Mouse (Mus musculus): ENCODE measurements around the gene Pik3r4. TPM values are rescaled to one million over a fixed set of nuclear protein-coding genes. Genes with fewer than 3 reads are reported as not detected.

The Pik3r4 gene
- total and polyA plus RNA-seq, 2 experiments from 2014 or later: 10.2 to 45.3 TPM

DNA sequence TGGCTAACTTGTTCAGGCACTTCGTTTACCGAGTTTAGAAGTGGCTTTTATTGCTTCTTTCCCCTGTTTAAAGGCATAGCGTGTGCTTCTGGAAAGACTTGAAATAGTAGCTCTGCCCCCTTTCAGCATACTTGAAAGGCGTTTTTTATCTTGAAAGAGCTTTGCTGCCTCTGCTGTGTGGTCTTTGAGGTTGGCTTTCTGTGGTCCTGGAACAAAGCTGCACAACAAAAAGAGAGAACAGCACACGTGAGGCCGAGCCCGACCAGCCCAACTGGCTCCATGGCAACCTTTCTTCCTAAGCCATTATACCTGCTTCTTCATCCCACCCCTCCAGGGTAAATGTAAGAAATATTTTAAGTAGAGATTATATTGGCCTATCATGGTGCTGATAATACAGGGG is 46.7 kb downstream of the Pik3r4 start:
- DNase-seq (ENCODE audit: low spot score) (no peak), ATAC-seq (ENCODE audit: insufficient read depth, low read depth) (no peak)
- Histone ChIP-seq H3K27me3 (ENCODE audit: control insufficient read depth, insufficient read depth, low read length) (no peaks in the 10 kb centered on the region), H3K4me3 (ENCODE audit: low read depth, low read length) (no peak overlapping the region), H3K36me3 (replicated peaks; ENCODE audit: control insufficient read depth, insufficient read depth, low read length) (peaks cover 34% of the 10 kb centered on the region), H3K4me2 (ENCODE audit: low read depth, low read length) (no peak overlapping the region), H3K9ac (replicated peaks; ENCODE audit: low read depth, low read length) (no peak overlapping the region), H3K27ac (ENCODE audit: low read depth) (no peak overlapping the region), H3K9me3 (replicated peaks; ENCODE audit: control insufficient read depth, low read length) (no peaks in the 10 kb centered on the region), H3K4me1 (ENCODE audit: control insufficient read depth, insufficient read depth) (no peaks in the 10 kb centered on the region; the same call in 1 of the 2 replicates)
- no peak for TF ChIP-seq EP300 (IDR thresholded peaks at IDR 0.05; ENCODE audit: low read depth)
- no peak for TF ChIP-seq CTCF (IDR thresholded peaks at IDR 0.05; ENCODE audit: low read depth)
- 68% methylated on average over 7 of the region's 7 CpGs for WGBS

DNA sequence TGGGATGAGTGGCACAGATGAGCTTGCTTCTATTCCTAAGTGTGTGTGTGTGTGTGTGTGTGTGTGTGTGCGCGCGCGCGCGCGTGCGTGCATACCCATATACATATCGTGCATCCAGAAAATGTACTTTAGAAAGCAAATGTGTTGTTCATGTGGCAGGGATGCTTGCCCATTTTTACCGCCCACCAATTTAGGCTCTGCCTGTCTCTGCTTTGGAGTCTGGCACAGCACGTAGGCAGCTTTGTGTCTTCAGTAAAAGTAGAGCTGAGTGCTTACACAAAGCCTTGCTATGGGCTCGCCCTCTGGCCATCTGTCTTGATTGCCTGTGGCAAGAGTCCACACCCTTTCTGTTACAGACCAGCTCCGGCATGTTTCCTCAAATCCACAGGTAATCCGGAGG is 49.7 kb downstream of the Pik3r4 start:
- TF ChIP-seq CTCF (IDR thresholded peaks at IDR 0.05; ENCODE audit: low read depth): no peak
- no peak for TF ChIP-seq EP300 (IDR thresholded peaks at IDR 0.05; ENCODE audit: low read depth)
- Histone ChIP-seq H3K9me3 (replicated peaks; ENCODE audit: control insufficient read depth, low read length) (no peaks in the 10 kb centered on the region), H3K27ac (ENCODE audit: low read depth) (no peak overlapping the region), H3K27me3 (ENCODE audit: control insufficient read depth, insufficient read depth, low read length) (no peaks in the 10 kb centered on the region), H3K36me3 (replicated peaks; ENCODE audit: control insufficient read depth, insufficient read depth, low read length) (peaks cover 17% of the 10 kb centered on the region), H3K4me2 (ENCODE audit: low read depth, low read length) (no peak overlapping the region), H3K4me3 (ENCODE audit: low read depth, low read length) (no peak overlapping the region), H3K9ac (replicated peaks; ENCODE audit: low read depth, low read length) (no peak overlapping the region), H3K4me1 (ENCODE audit: control insufficient read depth, insufficient read depth) (peaks cover 9% of the 10 kb centered on the region)
- DNase-seq (ENCODE audit: low spot score) (no peak), ATAC-seq (ENCODE audit: insufficient read depth, low read depth) (no peak)
- WGBS: 92% methylated on average over 14 of the region's 14 CpGs

DNA sequence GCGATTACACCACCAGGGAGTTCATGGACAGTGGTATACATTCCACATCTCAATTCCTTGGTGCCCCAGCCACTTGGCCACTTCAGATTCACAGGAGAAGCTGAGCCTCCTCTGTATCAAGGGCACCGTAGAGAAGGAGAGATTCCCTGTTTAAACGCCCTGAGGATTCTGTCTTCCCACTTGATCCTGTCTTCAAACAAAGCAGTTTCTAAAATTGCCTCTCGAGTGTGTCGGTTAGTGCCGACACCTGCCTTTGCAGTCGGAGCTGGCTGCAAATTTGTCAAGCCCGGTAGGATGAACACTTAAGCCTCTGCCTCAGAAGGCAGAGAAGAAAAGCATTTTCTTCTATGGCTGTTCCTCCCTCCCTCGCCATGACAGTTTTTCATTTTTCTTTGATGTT is 50.3 kb downstream of the Pik3r4 start:
- no peaks in the 10 kb centered on the region for H3K27me3 ChIP-seq (ENCODE audit: control insufficient read depth, insufficient read depth, low read length)
- WGBS: 69% methylated on average over 9 of the region's 9 CpGs
- peaks cover 11% of the 10 kb centered on the region for H3K36me3 ChIP-seq (replicated peaks; ENCODE audit: control insufficient read depth, insufficient read depth, low read length)
- no peak overlapping the region for H3K9ac ChIP-seq (replicated peaks; ENCODE audit: low read depth, low read length)
- H3K4me1 ChIP-seq (ENCODE audit: control insufficient read depth, insufficient read depth): peaks cover 12% of the 10 kb centered on the region
- no peak for DNase-seq (ENCODE audit: low spot score)
- no peak for ATAC-seq (ENCODE audit: insufficient read depth, low read depth)
- TF ChIP-seq CTCF (IDR thresholded peaks at IDR 0.05; ENCODE audit: low read depth): no peak
- TF ChIP-seq EP300 (IDR thresholded peaks at IDR 0.05; ENCODE audit: low read depth): no peak
- H3K4me3 ChIP-seq (ENCODE audit: low read depth, low read length): no peak overlapping the region
- no peaks in the 10 kb centered on the region for H3K9me3 ChIP-seq (replicated peaks; ENCODE audit: control insufficient read depth, low read length)
- no peak overlapping the region for H3K27ac ChIP-seq (ENCODE audit: low read depth)
- H3K4me2 ChIP-seq (ENCODE audit: low read depth, low read length): no peak overlapping the region

DNA sequence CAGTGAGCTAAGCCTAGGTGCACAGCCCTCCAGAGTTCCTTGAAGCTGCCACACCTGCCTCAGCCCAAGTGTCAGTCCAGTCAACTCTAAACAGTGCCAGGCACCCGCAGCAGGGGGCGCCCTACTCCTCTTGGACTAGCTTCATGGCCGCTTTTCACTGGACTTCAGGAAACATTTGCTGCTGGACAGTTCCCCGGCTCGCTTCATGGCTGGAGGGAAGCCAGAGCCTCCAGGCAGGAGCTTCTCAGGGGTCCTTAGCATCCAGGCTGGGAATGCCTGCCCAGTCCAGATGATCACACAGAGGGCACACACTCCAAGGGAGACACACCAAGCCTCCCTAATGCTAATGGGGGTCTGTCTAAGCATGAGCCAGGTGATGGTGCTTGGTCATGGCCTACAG is 51.1 kb downstream of the Pik3r4 start:
- 8% methylated on average over 5 of the region's 5 CpGs for WGBS
- H3K36me3 ChIP-seq (replicated peaks; ENCODE audit: control insufficient read depth, insufficient read depth, low read length): 0 out of 2 replicates have a peak, but pooled peaks cover 3% of the 10 kb centered on the region
- no peaks in the 10 kb centered on the region for H3K27me3 ChIP-seq (ENCODE audit: control insufficient read depth, insufficient read depth, low read length)
- peak; percentile 53 for ATAC-seq (ENCODE audit: insufficient read depth, low read depth)
- H3K4me3 ChIP-seq (ENCODE audit: low read depth, low read length): no peak overlapping the region
- H3K4me2 ChIP-seq (ENCODE audit: low read depth, low read length): no peak overlapping the region
- no peaks in the 10 kb centered on the region for H3K9me3 ChIP-seq (replicated peaks; ENCODE audit: control insufficient read depth, low read length)
- TF ChIP-seq CTCF (IDR thresholded peaks at IDR 0.05; ENCODE audit: low read depth) (peak; percentile 92), EP300 (IDR thresholded peaks at IDR 0.05; ENCODE audit: low read depth) (no peak)
- H3K4me1 ChIP-seq (ENCODE audit: control insufficient read depth, insufficient read depth): peaks cover 20% of the 10 kb centered on the region
- no peak overlapping the region for H3K9ac ChIP-seq (replicated peaks; ENCODE audit: low read depth, low read length)
- H3K27ac ChIP-seq (ENCODE audit: low read depth): no peak overlapping the region
- DNase-seq (ENCODE audit: low spot score): peak; percentile 79

DNA sequence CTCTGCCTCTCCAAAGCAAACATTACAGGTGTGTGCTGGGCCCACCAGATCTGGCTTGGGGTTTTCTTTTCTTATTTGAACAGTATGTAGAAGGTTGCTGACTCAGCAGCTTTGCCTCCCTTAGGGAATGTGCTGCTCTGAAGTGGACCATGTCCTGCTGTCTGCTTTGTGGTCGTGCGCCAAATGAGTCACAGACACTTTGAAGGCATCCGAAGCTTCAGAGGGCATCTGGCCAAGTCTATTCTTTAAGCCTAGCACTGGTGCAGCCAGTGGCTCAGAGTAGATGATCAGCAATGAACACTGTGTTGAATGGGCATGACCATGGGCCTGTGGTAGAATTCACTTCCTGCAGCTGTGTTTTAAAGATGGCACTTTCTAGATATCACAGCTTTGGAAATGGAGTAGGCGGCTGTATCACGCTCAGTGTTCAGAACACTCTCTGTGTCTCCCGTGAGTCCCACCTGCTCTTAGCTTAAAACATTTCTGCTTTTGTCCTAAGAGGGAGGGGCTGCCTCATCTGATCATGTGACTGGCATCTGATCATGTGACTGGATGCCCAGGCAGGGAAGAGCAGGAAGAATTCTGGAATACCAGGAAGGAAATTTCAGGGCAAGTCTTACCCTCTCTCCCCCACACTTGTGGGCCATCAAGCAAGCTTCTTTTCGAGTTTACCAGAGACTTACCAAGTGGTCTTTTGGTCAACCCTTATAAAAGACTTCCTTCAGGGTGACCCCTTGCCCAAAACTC is 54.2 kb downstream of the Pik3r4 start:
- no peaks in the 10 kb centered on the region for H3K9me3 ChIP-seq (replicated peaks; ENCODE audit: control insufficient read depth, low read length)
- DNase-seq (ENCODE audit: low spot score) (peak; percentile 53), ATAC-seq (ENCODE audit: insufficient read depth, low read depth) (peak; percentile 52; the same call in 1 of the 2 replicates)
- 57% methylated on average over 7 of the region's 7 CpGs for WGBS
- H3K36me3 ChIP-seq (replicated peaks; ENCODE audit: control insufficient read depth, insufficient read depth, low read length): no peaks in the 10 kb centered on the region
- H3K27me3 ChIP-seq (ENCODE audit: control insufficient read depth, insufficient read depth, low read length): no peaks in the 10 kb centered on the region
- H3K4me1 ChIP-seq (ENCODE audit: control insufficient read depth, insufficient read depth): peaks cover 26% of the 10 kb centered on the region
- H3K4me2 ChIP-seq (ENCODE audit: low read depth, low read length): no peak overlapping the region
- H3K4me3 ChIP-seq (ENCODE audit: low read depth, low read length): no peak overlapping the region
- peak overlapping the region; percentile 52 for H3K27ac ChIP-seq (ENCODE audit: low read depth)
- TF ChIP-seq CTCF (IDR thresholded peaks at IDR 0.05; ENCODE audit: low read depth) (no peak), EP300 (IDR thresholded peaks at IDR 0.05; ENCODE audit: low read depth) (no peak)
- no peak overlapping the region for H3K9ac ChIP-seq (replicated peaks; ENCODE audit: low read depth, low read length)

Data from heart, postnatal 0 days (tissue).